Mouse (Mus musculus) heart, adult 11 months (tissue): ENCODE measurements at regions not wholly inside any gene's neighbourhood (a gene's known extent, or its start where the extent isn't known, plus 50 kb on each side); places are given as distances from the start of the nearest gene placed in this dataset.

Experiments used
- DNase-seq: peaks from one replicate; pipeline ENCODE4 v3.0.0; 2022

DNA sequence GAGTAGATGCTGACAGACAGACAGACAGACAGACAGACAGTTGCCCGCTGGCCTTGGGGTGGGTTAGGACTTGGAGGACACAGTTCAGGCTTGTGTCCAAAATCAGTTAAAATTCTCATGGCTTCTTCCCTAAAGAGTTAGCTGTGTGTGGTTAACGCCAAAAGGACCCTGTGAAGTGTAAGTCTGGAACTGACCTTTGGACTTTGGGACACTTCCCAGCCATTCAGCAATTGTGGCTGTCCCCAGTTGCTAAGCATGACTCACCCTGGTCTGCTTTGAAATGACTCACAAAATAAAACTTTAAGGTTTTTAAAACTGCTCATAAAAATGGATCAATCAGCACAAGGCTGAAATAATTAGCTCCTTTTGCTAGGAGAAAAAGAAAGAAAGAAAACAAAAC is 220.5 kb upstream of the Vstm2b start:
- no peak for DNase-seq

DNA sequence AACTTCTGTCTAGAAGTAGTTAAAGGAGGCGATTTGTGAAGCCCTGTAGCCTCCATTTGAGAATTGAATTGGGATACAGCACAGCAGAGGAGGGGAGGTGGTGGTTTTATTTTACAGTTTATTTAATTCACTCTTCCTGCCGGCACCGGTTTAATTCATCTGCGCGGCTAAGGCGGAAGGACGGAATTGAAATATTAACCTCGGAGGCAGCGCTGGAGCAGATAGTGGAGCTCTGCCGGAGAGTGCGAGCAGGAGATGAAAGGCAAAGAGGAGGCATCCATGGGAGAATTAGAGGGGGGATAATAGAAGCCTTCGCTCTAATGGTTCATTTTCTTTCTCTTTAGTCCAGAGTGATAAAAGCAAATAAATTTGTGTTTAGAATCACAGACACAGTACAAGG is 217.6 kb upstream of the Vstm2b start:
- DNase-seq: no peak

DNA sequence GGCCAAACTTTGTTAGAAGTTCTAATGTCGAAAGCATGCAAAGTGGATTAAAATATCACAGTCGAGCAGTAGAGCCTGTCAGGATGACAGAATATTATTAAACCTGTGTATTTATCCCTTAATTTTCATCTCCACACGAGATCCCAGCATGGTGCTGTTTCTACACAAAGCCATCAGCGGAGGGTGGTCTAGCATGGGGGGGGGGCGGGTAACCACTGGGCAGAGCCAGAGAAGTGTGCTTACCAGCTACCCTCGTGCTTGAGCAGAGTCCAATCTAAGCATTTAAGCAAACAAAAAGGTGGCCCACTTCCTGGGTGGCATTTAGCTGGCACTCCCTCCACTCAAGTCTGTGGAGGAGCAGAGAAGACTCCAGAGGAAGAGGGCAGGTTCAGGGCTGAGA is 217.1 kb upstream of the Vstm2b start:
- DNase-seq: no peak

DNA sequence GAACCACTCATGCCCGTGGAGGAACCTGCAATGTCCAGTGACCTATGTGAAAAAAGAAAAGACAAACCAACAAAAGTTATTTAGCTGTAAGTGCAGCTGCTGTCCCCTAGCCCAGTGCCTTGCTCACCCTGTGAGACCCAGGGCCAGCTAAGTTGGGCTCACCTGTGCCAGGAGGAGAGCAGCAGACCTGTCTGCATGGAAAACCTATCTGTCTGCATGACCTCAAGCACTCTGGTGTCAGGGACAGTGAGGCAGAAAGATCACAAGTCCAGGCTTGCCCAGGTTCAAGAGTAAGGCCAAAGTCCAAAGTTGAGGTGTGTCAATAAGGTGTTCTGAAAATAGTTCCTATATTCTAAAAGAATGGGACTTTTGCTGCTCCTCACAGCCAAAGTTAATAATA is 215.0 kb upstream of the Vstm2b start:
- no peak for DNase-seq

DNA sequence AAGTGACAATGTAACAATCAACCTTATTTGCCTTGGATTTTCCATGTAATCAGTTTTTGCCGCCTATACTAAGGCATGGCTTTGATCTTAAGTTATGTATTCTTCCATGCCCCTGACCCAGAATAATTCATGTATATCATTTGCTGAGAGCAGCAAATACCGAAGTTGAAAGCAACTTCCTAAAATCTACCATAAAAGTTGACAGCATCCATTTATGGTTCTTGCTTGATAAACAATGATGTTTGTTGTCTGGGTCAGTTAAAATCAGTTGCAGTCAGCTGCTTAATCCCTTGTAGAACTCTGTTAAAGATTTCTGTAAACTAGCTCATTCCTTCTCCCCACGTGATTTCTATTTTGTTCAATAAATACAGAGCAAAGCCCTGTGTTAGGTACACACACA is 214.5 kb upstream of the Vstm2b start:
- no peak for DNase-seq

DNA sequence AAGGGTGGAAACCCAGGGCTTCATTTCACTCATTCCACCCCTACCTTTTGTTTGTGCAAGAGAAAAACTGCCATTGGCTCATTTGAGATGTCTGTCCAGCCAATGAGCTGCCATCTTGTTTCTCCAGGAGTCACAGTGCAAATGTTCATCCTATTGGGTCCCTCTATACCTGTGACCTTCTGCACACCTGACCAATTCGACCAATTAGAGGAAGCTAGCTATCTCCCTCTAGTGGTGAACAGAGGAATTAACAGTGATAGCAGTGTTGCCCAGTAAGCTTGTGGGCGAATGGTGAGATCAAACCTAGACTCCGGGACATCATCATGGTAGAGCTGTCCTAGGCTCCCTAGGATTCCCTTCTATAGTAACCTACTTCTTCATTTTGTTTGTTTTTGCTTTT is 211.1 kb upstream of the Vstm2b start:
- no peak for DNase-seq

DNA sequence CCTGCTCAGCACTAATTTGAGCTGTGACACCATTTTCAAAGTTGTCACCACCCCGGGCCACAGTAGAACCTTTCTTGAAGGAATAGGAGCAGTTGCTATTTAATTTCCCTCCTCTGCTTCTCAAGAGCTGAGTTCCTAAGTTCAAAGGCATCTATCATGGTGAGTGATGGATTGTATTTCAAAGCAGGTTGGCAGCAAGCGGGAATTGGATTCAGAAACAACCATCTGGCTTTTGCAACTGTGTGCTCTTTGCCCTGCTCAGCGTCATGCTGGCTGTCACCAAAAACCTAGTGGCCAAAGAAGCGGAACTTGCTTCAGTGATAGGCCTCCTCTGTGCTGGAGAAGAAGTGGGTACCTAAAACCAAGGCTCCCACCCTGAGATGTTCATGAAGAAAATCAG is 209.6 kb upstream of the Vstm2b start:
- DNase-seq: no peak

DNA sequence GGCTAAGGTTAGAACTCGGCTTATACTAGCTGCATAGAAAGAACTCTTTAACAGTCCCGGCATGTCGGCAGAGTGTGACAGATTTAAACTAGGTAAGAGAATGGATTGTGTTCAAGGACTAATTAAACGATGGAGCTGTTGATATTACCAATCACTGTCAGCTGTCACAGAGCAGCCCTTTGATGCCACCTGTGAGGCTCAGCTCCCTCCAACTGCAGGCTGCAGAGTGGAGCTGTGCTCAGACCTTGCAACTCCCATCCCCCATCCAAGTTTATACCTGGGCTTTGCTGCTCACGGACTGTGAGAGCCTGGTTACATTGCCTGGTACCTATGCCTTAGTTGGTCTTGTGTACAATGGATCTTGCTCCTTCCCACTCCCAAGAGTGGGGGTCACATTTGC is 204.4 kb upstream of the Vstm2b start:
- DNase-seq: no peak

DNA sequence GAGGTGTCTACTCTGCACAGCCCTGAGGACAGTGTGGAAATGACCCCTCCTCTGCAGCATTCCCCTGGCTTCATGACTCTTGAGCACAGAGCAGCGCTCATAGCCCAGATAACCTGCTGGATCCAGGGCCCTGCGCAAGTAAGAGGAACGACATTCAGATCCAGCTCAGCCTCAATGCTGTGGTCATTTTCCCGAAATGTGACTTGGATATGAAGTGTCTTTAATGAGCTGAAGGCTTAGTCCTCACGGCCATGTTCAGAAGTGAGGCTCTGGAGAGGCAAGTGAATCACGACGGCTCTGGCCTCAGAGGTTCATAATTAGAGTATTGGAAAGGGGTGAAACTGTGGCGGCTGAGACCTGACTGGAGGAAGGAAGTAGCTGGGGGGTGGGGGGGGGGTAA is 200.6 kb upstream of the Vstm2b start:
- peak; percentile 56 for DNase-seq

DNA sequence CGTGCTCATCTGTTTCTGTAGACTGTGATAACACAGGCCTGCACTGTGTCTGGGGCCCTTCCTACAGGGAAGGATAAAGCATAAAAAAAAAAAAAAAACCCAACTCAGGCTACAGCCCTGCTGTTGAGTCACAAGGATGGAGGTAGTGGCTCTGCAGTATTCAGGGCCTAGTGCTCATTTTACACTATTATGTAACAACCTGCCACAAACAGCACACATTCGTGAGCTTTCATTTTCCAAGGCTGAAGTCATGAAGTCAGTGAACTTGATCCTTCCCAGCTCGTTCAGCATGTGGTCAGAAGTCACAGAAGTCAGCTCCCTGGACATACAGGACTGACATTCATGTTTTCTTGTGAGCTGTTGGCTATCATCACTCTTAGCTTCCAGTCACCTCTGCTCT is 199.8 kb upstream of the Vstm2b start:
- DNase-seq: peak; percentile 83

DNA sequence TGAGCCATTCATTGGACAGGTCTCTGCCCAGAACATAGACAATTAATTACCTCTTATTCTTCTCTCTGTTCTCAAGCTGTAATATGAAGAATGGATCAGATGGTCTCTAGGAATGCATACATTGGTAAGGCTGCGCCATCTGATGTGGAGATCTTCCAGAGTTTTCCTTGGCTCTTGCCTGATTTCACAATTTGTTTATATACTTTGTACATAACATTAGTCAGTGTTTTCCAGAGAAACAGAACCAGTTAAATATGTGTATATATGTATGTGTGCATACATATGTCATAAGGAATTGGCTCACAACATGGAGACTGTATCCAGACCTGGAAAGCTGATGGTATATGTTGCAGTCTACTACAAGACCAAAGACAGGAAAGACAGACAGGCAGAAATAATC is 198.5 kb upstream of the Vstm2b start:
- DNase-seq: no peak

DNA sequence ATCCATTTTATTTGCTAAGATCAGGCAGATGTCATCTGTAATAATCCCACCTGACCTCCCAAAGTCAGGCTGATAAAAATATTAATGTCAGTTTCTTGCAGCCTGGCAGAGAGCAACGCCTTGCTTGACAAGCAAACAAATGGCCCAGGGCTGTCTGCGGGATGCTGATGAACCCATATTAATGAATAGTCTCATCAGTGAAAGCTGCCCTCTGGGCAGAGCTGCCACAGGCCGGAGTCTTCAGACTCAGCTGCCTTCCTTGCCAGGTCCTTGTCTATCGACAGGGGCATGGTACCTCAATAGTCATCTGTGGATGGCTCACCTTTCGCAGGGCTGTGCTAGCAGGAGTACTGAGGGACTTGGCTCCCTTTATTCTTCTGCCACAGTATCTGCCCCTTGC is 197.5 kb upstream of the Vstm2b start:
- peak; percentile 73 for DNase-seq

DNA sequence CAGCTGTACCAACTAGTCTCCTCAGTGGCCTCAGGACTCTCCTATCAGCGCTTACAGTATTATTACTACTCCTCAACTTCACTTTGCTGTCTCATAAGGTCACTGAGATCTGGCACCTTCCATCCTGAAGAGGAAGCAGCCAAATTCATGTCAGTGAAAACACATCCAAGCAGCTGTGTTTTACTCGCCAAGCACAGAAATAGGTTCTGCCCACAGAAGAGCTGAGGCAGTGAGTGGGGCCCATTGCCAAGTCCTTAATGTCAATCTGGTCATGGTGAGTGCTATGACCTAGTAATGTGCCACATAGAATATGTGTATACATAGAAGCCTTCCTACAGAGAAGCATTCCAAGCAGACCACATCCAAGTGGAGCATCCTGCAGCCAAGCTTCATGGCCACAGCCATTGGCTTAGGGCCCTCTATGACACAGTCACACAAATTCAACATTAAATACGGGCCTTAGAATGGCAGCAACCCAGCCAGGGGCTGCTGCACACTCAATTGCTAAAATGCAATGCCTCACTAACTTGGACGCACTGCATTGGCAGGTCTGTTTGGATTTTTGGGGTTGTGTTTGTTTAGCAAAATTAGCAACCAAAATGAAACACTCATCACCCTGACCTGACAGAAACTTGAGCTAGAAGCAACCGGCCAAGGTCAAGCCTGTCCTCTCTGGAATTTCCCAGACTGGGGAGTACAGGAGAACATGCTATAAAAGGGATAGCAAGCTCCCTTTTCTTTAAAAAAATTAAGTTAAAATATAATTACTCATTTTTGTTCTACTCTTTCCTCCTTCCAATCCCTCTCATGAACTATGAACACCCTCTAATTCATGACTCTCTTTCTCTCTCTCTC is 195.7 kb upstream of the Vstm2b start:
- DNase-seq: peak; percentile 94

DNA sequence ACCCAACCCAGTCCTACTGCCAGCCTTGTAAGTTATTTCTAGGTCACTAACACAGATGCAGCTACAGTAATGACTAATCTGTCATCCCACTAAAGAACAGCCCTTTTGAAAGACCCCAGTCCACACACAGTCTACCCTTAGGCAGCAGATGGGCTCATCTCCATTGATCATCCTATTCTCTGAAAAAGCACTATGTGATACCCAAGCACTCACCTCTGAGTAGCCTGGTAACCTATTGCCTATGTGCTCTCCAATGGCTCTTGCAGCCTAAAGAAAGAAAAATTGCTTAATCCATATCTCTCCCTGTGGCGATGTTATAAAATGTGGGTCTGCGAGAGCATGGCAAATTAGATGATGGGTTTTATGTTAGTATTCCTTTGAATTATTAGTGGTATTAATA is 189.9 kb upstream of the Vstm2b start:
- no peak for DNase-seq

DNA sequence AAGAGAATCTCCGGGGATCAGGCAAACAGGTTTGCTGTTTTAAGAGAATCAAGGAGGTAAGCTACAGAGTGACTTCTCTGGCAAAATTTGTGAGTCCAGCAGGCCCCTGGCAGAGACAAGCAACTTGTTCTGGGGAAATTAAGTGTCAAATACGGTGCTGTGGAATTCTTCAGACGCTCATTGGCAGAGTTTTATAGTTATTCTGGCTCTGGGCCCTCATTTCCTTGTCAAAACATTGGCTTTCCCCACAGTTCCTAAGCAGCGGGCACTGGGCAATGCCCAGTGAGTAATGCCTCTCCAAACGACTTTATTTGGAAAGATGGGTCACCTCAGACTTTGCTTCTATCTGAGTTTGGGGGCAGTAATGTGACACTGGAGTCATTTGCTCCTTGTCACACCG is 180.1 kb upstream of the Vstm2b start:
- DNase-seq: peak; percentile 89

DNA sequence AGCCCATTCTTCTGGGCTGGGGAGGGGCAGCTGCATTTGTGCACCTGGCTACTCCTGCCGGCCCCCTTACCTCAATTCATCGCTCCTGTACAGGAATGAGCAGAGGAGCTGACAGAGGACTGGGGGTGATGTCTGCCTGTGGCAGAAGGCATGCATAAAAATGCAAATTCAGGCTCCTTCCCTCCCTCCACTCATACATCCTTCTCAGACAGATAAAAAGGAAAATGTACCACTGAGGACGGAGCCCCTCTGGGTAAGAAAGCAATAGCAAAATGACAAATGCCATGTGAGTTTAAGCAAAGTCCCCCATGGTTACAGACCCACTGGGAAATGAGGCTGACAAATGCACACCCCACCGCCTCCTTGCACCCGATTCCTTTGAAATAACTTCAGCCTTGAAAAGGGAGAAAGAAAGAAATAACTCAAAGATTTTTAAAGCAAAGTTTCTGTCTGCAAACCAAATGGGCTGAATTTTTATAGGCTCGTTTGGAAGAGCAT is 161.1 kb upstream of the Vstm2b start:
- DNase-seq: peak; percentile 55

DNA sequence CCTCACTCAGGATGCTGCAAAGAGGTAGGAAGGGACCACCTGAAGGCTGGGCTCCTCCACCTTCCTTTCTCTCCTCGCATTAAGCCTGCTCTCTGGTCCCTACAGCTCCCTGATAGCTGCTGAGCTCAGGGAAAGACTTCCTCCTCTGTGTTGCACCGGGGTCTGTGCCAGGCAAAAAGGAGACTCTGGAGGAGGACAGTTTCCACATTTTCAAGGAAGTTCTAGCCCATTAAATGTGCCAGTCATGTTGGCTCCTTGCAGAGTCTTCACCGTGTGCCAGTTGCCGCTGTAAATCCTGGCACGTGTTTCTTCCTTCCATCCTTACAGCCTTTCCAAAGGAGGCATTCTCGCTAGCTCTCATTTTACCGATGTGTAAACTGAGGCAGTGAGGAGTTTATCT is 160.6 kb upstream of the Vstm2b start:
- no peak for DNase-seq

DNA sequence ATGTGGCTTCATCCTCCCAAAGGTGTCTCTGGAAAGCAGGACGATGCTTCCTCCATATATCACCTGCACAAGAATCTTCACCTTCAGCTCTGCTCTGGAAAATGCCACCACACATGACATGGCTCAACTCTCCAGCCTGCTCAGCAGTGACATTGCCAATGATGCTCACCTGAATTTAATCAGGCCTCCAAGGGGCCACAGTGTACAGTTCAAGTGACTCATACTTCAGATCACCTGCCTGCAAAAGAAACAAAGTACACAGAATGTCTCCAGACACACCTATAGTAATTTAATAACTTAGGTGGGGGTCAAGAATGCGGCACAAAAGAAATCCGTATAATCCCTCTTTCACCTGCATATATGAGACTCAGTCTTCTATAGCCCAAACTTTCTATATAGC is 160.0 kb upstream of the Vstm2b start:
- peak; percentile 77 for DNase-seq

DNA sequence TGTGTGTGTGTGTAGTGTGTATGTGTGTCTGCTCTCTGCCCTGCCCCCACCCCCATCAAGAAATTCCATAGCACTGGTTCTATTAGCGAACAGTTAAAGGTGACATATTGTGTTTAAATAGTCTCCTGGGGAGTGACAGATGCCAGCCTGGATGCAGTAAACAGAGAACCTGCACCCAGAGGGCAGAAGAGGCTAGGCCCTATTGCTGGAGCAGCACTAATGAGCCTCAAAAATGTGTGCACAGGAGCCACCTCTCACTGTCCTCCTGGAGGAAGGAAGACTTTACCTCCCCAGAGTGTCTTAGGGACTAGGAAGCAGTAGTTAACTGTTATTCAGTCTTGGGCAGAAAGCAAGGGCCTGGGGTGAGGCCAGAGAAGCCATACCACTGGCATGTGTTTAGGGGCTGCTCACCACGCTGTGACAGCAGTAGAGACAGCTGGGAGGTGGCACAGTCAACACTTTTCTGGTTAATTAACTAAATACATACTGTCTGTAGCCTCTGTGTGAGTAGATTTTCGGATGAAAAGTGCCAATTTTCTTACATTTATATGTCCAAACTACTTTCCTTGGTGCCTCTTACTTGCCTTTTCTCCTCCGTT is 155.5 kb upstream of the Vstm2b start:
- no peak for DNase-seq

DNA sequence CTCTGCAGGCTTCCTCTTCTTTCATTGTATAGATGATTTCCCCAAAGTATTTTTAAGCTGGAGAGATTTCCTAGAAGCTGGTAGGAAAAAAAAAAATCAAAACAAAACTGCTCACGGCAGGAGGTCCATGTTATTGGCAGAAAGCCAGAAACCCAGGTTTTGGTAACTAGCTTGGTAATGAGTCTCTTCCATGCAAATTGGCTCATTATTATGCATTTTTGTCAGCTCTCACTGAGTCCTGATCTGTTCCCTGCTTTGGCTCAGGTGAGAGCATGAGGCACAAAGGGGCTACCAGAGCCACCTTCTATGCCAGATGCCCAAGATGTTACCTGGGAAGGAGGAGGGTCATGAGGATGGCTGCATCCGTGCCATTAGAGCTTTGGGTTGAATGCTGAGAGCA is 146.3 kb upstream of the Vstm2b start:
- DNase-seq: no peak

DNA sequence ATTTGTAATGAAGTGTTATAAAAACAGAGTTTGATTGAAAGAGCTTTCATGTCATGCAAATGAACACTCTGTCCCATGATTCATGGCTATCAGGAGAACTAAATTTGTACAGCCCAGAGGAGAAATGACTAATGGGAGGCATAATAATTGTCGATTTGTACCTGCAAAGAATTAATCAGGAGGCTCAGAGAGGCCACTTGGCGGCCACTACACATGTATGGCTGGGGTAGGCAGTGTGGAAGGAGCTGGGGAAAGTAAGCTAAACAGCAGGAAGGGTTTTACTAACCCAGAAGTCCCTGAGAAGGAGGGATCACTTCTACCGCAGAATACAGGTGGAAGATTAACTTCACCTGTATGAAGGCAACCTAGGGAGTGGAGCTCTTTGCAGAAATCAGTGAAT is 145.9 kb upstream of the Vstm2b start:
- no peak for DNase-seq

DNA sequence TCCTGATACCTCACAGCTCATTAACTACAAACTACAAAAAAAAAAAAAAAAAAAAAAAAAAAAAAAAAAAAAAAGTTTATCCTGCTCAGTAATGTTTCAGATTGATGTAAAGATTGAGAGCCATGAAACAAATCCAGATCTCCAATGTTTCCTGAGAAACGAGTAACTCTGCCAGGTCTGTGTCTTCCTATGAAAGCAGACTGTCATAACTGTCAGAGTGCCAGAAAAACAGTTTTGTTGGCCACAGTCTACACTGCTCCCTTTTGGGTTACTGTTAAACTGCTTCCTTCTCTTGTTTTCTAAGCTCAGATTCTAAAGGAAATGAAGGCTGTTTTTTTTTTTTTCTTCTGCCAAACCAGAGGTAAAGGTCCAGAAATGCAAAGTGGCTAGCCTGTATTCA is 144.6 kb upstream of the Vstm2b start:
- no peak for DNase-seq

DNA sequence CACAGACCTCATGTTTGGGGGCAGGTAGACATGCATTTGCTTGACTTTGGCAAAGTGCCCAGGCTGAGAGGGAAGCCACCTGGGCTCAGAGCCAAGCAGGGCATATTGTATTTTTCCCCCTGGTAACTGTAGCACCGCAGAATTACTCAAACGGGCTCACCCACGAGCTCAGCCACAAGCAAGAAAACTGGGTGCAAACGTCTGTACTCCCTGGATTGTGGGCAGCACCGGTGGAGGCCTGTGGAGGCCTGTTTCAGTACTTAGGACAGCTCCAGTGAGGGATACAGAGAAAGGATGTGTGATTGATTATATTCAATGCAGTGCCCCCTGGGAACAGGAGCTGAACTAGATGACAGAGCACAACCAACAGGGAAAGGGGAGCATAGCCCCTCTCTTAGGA is 135.6 kb upstream of the Vstm2b start:
- no peak for DNase-seq

DNA sequence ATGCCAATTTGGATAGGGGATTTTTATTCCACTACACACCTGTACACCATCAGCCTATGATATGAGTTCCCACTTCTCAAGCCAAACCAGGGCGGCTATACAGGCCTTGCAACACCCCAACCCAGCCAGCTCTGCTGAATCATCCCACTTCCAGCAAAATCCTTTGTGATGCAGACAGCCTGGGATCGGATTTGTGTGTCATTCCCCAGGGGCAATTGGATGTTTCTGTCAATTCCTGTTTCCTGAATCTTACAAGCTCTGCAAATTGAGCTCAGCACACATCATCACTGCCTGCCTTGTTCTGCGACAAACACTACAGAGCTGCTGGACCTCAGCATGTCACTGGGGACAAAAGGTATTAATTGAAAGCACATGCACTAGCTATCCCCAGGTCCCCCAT is 132.0 kb upstream of the Vstm2b start:
- no peak for DNase-seq

DNA sequence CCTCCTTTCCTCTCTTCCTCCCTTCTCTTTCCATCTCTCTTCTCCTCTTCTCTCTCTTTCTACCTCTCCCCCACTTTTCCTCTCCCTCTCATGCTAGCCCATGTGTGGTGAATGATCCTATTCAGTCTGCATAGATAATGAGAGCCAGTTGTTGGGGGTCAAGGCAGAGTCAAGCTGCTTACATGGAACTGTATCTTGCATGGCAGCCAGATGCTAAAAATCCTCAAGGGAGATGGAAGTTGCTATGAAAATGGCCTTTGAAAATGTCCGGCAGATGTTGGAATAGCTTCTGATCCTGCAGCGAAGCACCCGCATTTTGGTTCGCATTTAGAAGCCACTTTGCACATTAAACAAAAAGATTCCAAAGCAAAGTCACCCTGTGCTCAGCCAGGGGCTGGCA is 121.9 kb upstream of the Vstm2b start:
- DNase-seq: no peak
